Mouse (Mus musculus): ENCODE results near the gene Fry.

Gene Fry

DNA sequence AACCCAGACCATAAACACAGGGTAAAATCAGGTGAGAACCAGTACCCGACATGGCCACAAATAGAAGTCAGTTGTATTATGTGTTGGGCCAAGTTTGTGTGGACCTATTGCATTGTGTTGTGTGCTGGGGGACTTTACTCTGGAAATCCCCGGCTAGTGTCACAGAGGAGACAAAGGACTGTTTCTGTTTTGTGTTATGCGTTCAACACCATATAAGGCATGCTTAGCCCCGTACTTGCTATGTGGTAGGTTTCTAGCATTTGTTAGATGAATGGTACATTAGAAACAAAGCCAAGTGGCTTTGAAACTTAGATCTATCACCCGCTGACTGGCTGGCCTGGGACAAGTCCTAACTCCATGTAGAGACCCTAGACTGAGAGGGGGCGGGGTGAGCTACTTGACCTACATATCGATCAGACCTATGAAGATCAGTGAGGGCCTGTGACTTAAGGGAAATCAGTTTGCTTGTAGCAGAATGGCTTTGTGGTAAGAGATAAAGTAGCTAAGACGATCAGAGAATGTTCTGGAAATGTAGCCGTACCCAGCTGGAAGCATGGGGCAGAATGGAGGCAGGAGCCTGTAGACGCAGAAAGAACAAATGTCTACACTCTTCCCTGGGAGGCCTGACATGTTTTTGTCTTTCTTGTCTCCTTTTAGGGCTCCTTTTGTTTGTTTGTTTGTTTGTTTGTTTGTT, 105.2 kb downstream of the Fry start:
- DNase-seq (ENCODE audit: low spot score), result no peak

DNA sequence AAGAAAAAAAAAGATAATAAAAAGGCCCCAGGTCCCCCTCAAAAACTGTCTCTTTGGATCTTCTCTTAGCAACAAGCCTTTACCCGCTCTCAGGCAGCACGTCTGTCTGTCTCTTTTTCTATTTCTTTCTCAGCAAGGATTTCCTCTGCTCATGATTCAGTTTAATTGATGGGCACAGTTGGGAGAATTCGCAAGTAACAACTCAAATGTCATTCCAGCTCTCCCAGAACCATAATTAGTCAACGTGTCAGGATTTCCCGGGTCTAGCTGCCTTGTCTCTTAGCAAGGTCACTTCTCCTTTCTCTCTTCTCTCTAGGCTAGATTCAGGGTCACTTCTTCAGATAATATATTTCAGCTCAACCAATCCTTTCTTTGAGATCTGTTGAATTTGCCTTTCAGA, 110.6 kb downstream of the Fry start:
- DNase-seq (ENCODE audit: low spot score), result no peak

DNA sequence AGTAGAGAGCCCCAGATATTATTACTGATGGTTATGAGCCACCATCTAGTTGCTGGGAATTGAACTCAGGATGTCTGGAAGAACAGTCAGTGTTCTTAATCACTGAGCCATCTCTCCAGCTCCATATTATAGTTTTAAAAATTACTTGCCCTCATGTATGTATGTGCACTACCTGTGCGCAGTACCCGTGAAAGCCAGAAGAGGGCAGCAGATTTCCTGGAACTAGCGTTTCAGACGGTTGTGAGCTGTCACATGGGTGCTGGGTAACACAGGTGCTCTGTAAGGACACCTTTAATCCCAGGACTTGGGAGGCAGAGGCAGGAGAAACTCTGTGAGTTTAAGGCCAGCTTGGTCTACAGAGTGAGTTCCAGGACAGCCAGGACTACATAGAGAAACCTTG, 111.3 kb downstream of the Fry start:
- DNase-seq (ENCODE audit: low spot score), result no peak

DNA sequence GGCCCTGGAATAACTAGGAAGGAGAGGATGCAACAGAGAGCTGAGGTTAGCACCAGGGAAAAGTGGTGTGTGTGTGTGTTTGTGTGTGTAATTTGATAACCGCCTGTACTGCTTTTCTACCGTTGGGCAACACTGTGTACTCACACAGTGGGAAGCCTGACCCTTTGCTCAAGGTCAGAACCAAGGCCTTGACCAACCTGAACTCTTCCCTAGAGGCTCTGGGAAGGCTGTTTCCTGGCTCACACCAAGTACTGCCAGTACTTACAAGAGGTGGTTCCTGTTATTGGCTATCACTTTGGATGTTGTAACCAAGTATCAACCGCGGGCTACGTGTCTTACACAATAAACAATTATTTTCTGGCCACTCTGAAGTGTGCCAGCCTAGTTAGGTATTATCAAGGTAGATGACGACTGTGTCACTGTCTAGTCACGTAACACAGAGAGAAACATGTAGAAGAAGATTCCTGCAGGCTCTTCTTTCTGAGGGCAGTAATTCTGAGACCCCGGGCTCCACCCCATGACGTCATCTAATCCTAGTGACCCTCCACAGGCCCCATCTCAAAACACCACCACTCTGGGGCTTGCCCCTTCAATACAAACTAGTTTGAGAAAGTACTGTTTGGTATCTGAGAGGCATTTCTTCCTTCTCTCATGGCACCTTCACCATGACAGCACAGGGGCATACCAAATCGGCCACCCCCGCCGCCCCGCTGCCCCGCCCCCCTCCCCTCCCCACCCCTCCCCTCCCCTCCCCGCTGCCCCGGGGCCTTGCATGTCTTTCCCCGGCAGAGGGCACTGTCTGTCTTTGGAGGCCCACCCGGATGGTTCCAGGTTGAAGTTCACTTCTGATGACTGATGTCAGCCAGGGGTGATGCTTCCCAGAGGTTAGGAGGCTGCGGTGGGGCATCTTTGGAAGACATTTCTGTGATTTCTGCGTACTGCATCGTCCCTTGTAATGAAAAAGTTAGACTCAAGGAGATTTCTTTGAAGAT, 114.0 kb downstream of the Fry start:
- DNase-seq (ENCODE audit: low spot score), result no peak

DNA sequence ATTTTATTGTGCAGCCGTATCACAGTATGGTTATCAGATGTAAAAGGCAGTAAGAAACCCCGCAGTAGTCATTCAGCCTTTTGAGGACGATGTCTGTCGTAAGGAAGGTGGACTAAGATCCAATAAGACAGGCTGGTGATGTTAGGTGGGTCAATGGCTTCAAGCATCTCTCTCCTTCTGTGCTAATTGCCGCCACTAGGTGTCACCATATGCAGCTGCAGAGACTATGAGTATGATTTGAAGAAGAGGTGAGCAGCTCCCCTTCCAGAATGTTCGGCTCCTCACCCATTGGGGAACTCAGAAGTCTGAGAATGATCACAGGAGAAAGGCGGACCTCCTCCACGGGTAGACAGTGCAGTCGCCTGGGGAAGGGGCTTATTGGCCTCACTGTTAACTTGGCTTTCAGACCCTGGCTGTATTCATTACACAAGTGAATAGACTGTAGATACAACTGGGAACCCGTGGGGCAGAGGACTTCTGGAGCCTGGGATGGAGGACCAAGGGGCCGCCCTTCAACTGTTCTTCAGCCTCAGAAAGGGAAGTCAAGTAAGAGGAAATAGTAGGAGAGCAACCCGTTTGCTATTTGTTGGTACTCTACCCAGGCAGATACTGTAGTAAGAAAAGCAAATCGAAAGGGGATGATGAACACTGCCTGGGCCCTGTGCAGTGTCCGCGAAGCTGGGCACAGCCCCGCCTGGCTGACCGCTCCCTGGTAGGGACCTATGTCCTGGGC, 114.9 kb downstream of the Fry start:
- peak; percentile 66 for DNase-seq (ENCODE audit: low spot score)

DNA sequence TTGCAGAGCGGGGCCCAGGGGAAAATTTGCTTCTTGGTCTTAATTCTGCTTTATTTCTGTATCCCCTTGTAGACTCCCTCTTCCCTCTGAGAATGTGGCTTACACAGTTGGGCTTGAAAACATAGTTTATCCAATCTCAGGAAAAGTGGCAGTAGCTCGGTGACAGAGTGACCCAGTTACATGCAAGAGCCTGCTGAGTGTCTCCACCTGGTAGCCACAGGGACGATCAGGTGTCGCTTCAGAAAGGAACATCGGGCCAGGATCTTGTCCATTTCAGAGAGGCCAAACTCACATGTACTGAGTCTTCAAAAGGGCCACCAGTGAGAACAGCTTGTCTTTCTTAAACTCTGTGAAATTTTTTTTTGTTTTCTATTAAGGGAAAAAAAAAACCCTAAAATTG, 117.5 kb downstream of the Fry start:
- DNase-seq (ENCODE audit: low spot score), result no peak

DNA sequence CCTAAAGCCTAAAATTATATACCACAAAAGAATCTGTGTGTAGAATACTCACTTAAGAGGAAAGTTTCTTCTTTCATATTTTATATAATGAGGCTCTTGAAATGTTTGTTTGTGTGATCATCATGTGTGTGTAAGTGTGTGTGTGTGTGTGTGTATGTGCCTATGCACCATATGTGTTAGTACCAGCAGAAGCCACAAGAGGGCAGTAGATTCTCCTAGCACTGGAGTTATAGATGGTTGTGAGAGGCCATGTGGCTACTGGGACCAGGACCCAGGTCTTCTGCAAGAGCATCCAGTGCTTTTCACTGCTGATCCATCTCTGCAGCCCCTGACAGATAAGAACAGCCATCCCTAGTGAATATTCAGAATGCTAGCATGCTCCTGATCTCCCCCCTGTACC, 118.2 kb downstream of the Fry start:
- DNase-seq (ENCODE audit: low spot score), result no peak

DNA sequence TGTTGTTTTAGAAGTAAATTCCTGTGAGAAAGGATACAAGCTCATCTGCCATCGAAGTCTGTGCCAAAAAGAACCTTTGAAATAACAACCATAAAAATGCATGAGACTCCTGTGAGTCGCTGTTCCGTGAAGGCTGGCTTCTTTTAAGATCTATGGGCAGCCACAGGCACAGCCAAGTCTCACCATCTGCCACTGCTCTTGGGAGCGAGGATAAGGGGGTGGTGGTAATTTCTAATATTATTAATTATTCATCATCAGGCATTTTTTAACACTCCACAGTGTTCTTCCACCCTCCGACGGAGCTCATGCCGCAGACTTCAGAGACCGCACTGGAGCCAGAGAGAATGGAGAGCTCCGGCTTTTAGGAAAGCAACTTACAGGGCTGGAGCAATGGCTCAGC, 123.2 kb downstream of the Fry start:
- no peak for DNase-seq (ENCODE audit: low spot score)

DNA sequence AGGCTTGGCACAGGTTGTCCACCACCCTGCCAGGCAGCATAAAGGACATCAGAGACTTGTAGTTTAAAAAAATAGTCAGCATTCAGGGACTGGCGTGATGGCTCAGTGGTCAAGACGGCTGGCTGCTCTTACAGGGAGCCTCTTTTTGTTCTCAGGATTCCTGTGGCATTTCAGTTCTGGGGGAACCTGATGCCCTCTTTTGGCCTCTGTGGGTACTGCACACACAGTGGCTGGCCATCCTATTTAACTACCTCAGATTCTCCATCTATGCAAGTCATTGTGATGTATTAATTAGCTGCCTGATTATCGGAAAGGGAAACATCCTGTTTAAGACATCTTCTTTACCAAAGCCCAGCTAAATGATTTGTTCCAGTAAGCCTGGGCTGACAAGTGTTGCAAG, 128.3 kb downstream of the Fry start:
- no peak for DNase-seq (ENCODE audit: low spot score)

DNA sequence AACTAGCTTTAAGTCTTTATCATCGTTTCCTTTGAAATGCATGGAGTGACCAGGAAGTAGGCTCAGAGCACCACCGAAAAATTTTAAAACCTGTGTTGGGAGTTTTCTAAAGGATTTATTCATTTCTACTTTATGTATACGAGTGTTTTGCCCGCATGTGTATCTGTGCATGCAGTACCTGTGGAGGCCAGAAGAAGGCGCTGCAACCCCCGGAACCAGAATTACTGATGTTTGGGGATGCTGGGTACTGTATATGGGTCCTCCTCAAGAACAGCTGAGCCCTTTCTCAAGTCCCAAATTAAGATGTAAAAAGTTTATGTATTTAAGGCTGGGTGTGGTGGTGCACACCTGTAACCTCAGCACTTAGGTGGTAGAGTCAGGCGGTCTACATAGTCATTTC, 139.3 kb downstream of the Fry start:
- DNase-seq (ENCODE audit: low spot score), result no peak

DNA sequence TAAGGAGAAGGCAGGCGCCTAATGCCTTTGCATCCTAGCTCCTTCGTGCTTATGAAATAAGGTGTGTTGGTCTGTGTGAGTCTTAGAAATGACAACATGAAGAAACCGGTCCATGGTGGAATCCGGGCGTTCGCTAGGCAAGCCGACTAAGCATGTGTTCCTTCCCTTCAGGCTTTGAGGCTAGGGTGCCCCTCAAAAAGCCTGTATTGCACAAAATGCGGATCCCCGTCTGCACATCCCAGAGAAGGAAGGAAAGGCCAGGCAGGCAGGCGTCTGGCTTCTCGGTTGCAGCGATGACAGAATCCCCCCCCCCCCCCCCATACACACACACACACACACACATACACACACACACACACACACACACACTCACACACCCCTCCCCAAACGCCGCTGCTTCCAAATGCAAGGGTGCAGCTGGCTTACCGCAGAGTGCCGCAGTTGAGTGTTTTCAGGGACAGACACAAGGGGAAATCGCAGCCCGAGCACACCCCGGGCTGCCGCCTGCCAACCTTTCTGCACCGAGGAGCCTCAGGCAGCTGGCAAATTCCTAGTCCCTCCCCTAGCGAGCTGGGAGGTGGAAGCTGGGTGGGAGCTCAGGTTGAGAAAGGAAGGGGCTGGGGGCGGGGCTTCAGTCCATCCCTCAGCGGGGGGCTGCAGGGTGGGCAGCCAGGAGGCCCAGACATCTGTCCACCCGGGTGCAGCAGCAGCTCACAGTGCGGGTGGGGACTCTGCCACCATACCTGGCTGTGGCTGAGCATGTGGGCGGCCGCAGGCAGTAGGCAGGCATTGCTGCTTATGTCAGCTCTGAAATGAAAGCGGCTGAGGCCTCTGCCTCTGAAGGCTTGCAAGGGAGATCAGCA, 141.0 kb downstream of the Fry start:
- DNase-seq (ENCODE audit: low spot score), result peak; percentile 75

DNA sequence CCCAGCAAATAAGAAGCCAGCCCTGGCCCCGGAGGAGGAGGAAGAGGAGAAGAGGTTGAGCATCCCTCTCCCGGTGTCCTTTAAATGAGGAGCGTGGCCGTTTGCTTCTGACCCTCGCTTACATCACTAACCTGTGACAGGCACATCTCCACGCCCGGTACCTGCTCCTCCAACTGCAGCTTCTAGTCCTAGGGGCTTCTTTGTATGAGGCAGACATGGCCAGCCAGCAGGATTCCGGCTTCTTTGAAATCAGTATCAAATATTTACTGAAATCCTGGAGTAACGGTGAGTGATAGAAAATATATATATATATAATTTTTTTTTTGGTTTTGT, 141.6 kb downstream of the Fry start:
- no peak for DNase-seq (ENCODE audit: low spot score)

DNA sequence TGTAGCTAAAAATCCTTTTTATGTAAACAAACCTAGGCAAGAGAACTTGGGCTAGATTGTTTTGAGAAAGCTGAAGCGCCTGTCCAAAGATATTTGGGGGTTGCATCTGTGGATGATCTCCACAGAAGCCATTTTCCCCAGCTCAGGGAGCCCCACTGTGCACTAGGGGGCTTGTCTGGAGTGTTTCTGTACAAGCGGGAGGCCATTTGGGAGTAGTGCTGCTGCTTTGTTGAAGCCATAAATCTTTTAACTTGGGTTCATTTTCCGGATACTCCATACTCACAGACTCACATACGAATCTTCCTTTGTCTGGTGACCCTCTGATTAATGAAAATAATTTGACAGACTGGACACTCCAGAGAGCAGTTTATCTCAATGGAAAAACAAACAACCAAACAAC, 142.9 kb downstream of the Fry start:
- no peak for DNase-seq (ENCODE audit: low spot score)

DNA sequence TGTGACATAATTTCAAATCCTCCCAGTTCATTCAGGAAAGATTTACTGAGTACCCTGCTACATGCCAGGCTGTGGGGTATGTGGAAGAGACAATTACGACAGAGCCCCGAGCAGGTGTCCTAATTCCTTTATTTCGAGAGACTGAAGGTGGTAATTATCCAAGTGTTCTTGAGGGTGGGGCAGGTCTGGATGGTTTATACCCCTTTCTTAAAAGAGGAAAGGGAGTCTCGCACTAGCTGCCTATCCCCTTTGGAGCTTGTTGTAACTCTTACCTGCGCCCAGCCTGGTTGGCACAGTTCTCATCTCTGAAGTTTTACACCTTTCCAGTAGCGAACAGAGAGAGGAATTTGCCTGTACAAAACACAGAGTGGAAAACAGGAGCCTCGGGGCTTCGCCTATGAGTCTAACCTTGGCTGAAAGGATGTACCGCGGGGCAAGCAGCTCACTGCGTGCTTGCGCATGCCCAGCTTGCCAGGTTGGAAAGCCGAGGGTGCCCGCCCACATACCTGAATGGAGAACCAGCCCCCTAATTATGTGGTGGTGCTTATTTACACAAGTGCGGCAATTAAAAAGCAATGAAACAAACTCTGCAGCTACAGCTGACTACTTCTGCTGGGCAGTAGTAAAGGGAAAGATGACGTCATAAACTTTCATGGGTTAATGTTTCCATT, 143.7 kb downstream of the Fry start:
- no peak for DNase-seq (ENCODE audit: low spot score)

DNA sequence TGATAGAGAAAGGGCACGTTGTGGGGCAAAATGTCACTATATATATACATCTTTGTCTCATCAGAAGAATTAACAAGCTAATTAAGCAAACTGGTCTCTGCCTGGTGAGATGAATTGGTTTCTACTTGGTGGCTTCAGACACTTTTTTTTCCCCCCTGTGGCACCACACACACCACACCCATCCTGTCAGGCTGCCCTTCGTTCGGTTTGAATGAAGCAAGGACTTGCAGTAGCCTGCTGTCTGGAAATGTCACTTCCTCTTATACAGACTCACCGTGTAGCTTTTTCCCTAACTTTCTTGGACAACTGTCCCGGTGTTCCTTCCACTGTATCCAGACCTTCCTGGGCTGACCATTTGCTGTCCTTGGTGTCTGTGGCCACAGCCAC, 144.3 kb downstream of the Fry start:
- no peak for DNase-seq (ENCODE audit: low spot score)

DNA sequence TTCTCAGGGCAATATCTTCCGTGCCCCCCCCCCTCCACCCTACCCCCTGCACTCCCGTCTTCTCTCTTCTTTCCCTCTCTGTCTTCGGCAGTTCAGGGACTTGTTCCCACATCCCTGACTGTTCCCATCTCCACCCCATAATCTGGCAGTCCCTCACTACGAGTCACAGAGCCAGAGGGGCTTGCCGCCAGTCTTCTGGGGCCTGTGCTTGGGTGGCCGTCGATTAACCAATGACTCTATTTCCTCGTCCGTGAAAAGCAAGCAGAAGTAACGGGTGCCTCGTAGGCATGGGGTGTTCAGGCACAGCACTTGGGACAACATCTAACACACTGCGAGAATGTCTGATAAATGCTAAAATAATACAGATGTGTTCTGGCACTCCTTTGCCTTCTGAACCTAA, 144.7 kb downstream of the Fry start:
- no peak for DNase-seq (ENCODE audit: low spot score)

DNA sequence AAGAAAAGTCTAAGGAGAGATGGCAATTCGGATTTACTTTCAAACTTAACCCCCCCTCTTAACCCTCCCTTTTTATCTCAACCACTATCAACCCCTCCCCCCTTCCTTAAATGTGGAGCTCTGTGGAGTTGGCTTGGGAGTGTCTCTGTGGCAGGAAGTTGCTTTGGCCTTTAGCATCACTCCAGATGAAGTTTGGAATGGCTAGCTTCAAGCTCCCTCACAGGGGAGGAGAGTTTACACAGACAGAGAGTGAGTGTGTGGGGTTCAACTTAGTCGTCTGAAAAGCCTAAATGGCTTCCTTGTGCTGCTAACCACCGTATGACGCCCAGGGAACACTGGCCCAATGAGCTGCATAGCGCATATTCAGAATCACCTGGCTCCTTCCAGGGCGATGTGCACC, 145.2 kb downstream of the Fry start:
- DNase-seq (ENCODE audit: low spot score), result no peak

DNA sequence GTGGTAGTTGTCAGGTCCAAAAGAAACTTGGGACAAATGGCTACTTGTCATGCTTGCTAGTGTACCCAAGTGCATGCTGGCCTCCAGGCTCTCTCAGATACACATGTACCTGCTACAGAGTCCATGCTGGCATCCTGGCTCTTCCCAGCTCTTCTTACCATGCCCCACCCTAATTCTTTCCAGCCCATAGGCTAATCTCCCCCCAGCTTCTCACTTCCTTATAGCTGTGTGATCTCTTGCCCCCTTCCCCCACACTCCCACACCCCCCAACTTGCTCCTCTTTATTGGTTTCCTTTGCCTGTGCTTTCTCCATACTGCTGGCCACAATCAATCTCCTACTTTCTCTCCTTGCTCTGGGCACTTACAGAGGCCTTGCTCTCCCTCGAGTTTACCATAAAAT, 146.6 kb downstream of the Fry start:
- no peak for DNase-seq (ENCODE audit: low spot score)

DNA sequence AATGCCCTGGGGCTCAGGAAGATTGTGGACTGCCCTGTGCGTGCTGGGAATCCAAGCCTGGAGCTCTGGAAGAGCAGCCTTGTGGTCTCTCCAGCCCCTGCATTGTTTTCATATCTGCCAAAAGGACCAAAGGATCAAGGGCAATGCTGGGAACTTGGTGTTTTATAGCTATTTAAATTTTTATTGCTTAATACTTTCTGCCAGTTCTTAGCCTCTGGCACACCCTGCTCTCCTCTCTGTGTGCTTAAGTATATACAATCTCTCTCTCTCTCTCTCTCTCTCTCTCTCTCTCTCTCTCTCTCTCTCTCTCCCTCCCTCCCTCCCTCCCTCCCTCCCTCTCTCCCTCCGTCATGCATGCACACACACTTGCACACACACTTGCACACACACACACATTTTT, 147.5 kb downstream of the Fry start:
- DNase-seq (ENCODE audit: low spot score), result no peak

DNA sequence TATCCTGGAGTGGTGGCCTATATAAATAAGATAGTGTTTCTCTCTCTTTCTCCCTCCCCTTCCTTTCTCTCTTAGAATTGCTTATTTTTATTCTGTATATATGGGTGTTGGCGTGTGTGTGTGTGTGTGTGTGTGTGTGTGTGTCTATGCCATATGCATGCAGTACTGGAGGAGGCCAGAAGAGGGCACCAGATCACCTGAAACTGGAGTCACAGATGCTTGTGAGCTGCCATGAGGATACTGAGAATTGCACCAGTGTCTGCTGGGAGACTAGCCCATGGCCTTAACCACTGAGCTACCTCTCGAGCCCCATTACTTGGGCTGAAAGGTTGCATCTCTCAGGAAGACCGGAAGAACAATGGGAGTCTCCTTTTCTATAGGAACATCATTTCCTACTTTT, 149.8 kb downstream of the Fry start:
- no peak for DNase-seq (ENCODE audit: low spot score)

DNA sequence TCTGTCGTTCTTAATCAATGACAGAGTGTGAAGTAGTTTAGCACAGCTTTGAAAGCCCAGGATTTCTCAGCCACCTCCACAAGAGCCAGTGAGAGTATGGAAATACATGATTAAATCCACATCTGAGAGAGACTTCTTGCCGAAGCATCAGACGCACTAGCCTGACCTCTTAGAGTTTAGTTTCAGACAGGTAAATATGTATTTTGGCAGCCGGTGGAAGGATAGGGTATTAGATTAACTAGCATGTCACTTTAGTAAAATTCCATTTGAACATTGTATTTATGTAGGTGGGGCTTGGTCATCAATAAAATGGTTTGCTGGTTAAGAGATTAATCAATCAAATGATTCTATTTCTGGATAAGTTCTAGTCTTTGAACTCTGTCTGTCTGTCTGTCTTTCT, 152.0 kb downstream of the Fry start:
- DNase-seq (ENCODE audit: low spot score), result no peak

DNA sequence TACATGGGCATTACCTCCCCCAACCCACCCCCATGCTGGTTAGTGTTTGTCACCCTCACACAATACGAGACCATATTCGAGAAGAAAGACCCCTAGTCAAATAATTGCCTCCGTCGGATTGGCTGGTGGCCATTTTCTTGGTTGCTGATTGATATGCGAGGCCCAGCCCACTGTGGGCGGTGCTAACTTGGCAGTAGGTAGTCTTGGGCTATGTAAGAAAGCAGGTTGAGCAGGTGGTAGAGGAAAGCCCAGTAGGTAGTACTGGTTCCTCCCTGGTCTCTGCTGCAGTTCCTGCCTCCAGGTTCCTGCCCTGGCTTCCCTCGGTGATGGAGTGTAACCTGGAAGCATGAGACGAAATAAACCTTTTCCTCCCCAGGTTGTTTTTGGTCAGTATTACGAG, 153.7 kb downstream of the Fry start:
- DNase-seq (ENCODE audit: low spot score), result no peak
